Mouse (Mus musculus) cortical plate, adult 2 months (tissue): ENCODE measurements at regions not wholly inside any gene's neighbourhood (a gene's known extent, or its start where the extent isn't known, plus 50 kb on each side); places are given as distances from the start of the nearest gene placed in this dataset.

Experiments
- CTCF ChIP-seq: fragments of 200-500 bp; IDR thresholded peaks from 2 replicates; pipeline ENCODE4 v1.5.1; 2011; ENCODE audit warnings: mild to moderate bottlenecking, control low read depth, low read length; ENCODE audit not compliant: insufficient read depth; ENCODE audit errors: extremely low read depth
- POLR2A ChIP-seq: fragments of 200-500 bp; IDR thresholded peaks from 2 replicates; pipeline ENCODE4 v1.6.1; 2011; ENCODE audit warnings: mild to moderate bottlenecking, low read length, control low read depth; ENCODE audit not compliant: insufficient read depth; ENCODE audit errors: extremely low read depth

- TF ChIP-seq POLR2A (no peak), CTCF (no peak)
Observed at GRCm38 (mm10) chr3:147070972-147071371, 218.8 kb downstream of the Ttll7 start.
